Mouse (Mus musculus) neutrophil, adult 5-6 weeks (primary cell): Measurements from ENCODE around the gene Gm2564. TPM values are rescaled to one million over a fixed set of nuclear protein-coding genes. Genes with fewer than 3 reads are reported as not detected.
"Not testable (repeated sequence)": the region's sequence is repeated elsewhere in the genome, so short reads cannot be mapped to it uniquely, and the experiment has no call there.

ENCODE experiments used
- ATAC-seq: fragments of 151-379, 151-347 bp; 2 replicates; pipeline ENCODE4 v1.8.0; 2017; ENCODE audit warnings: mild to moderate bottlenecking, moderate TSS enrichment; ENCODE audit not compliant: insufficient number of reproducible peaks, poor library complexity, low FRiP score, severe bottlenecking; ENCODE audit errors: extremely low read depth
- total RNA-seq: library from RNA; stranded (forward); fragments of 200-1000 nt; gene quantifications from 2 replicates; pipeline ENCODE4 v1.2.3, GENCODE M21; 2017

Gene Gm2564
- total RNA-seq: not detected in 2 replicates

GRCm38 (mm10) chr4:42629419-42629818, at the start of gene Gm2564:
Gene Gm2564, plus strand, starts transcription at chr4:42629719.
- ATAC-seq: not testable (repeated sequence)

GRCm38 (mm10) chr4:42611895-42612294, 17.6 kb upstream of the Gm2564 start, which contains the start of gene Gm10591:
Gene Gm10591, plus strand, starts transcription at chr4:42612195.
- not testable (repeated sequence) for ATAC-seq

GRCm38 (mm10) chr4:42654951-42655350, 25.4 kb downstream of the Gm2564 start, which contains the start of gene Ccl27b:
Gene Ccl27b, plus strand, starts transcription at chr4:42655251.
- not testable (repeated sequence) for ATAC-seq

GRCm38 (mm10) chr4:42661793-42662192, 32.3 kb downstream of the Gm2564 start, which contains the start of gene Il11ra2:
Gene Il11ra2, minus strand, starts transcription at chr4:42661893.
- ATAC-seq: not testable (repeated sequence)

GRCm38 (mm10) chr4:42675415-42675814, 45.9 kb downstream of the Gm2564 start:
- not testable (repeated sequence) for ATAC-seq

- not testable (repeated sequence) for ATAC-seq
Measured at GRCm38 (mm10) chr4:42679365-42679764, 49.8 kb downstream of the Gm2564 start.

DNA sequence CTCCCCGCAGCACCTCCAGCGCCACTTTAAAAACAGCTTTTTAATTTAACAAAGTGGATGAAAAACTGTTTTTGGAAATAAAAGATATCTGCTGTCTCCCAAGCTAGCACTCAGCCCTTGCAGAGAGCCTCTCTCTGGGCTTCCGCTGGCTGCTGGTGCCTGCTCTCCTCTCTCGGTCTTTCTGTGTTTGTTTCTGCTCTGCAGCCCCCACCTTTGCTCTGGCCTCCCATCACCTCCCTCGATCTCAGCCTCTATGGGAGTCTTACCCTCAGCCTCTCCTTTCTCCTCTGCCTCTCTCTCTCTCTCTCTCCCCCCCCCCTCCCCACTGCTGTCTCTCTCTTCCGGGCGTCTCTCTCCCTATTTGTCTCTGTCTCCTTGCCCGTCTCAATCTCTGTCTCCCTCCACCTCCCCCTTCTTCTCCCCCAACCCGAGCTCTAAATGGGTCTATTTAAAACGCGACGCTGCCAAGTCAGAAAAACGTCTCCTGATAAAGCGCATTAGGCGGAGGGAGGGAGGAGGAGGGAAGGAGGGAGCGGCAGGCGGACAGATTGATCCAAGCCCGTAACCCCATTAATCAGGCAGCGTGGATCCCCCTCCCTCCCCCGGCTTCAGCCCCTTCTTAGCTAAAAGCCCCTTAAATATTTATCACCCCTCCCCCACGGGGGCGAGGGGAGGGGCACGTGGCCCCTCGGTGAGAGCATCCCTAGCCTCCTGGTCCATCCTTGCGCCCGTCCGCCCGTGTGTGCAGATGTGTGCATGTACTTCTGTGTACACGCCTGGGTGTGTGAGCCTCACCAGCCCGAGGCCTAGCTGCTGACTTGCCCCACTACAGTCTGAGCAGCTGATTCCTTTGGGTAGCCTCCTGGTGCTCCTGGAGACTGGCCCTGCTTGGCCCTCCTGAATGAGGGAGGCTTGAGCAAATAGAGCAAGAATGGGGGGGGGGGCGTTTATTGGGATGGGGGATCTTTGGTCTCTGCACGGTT, 51.1 kb downstream of the Gm2564 start:
- ATAC-seq: not testable (repeated sequence)

Other genes with a start within 250 kb of the Gm2564 start
- gene Gm21586, start 190.3 kb upstream of the Gm2564 start, total RNA-seq: not detected in 2 replicates
- gene Gm2163, start 163.0 kb upstream of the Gm2564 start, total RNA-seq: not detected in 2 replicates
- gene Fam205a2, start 101.5 kb upstream of the Gm2564 start, total RNA-seq: not detected in 2 replicates
- not detected in 2 replicates for gene Gm10591, start 17.5 kb upstream of the Gm2564 start, total RNA-seq
- gene Ccl27b, start 25.5 kb downstream of the Gm2564 start, total RNA-seq: not detected in 2 replicates
- gene Il11ra2, start 32.2 kb downstream of the Gm2564 start, total RNA-seq: not detected in 2 replicates
- not detected in 2 replicates for gene 4930578G10Rik, start 105.8 kb downstream of the Gm2564 start, total RNA-seq
- not detected in 2 replicates for gene Ccl19, start 126.9 kb downstream of the Gm2564 start, total RNA-seq
- not detected in 2 replicates for gene Ccl21a, start 144.3 kb downstream of the Gm2564 start, total RNA-seq
- not detected in 2 replicates for gene Fam205a1, start 224.2 kb downstream of the Gm2564 start, total RNA-seq
- not detected in 2 replicates for gene Gm12394, start 227.1 kb downstream of the Gm2564 start, total RNA-seq
- gene Fam205c, start 244.5 kb downstream of the Gm2564 start, total RNA-seq: not detected in 2 replicates